Mouse (Mus musculus): ENCODE results near the gene Npas4.
"Not testable (repeated sequence)": the region's sequence is repeated elsewhere in the genome, so short reads cannot be mapped to it uniquely, and the experiment has no call there.

The Npas4 gene

GRCm38 (mm10) chr19:4990256-4990625 is at the start of gene Npas4:
Gene Npas4 (minus strand): TSS chr19:4990316.
- in situ Hi-C loops (cut with MboI, MseI), result no loop called here

GRCm38 (mm10) chr19:5039301-5040114 is 49.4 kb upstream of the Npas4 start:
- in situ Hi-C loops (cut with MboI, MseI), result no loop called here

GRCm38 (mm10) chr19:5038709-5039156 is 48.6 kb upstream of the Npas4 start, which contains the start of the genes B4gat1 and AC124502.3:
Gene B4gat1 (plus strand): TSS chr19:5038826.
Gene AC124502.3 (plus strand): TSS chr19:5038891.
- in situ Hi-C loops (cut with MboI, MseI), result no loop called here

- in situ Hi-C loops (cut with MboI, MseI), result no loop called here
Measured at GRCm38 (mm10) chr19:5037678-5038571, 47.8 kb upstream of the Npas4 start.

GRCm38 (mm10) chr19:5036577-5036976 is 46.5 kb upstream of the Npas4 start:
- in situ Hi-C loops (cut with MboI, MseI), result no loop called here

- in situ Hi-C loops (cut with MboI, MseI), result no loop called here
Measured at GRCm38 (mm10) chr19:5032686-5033085, 42.6 kb upstream of the Npas4 start.

GRCm38 (mm10) chr19:5026111-5026510 is 36.0 kb upstream of the Npas4 start:
- in situ Hi-C loops (cut with MboI, MseI), result loop anchor here in 1 of 2 experiments (10.0 kb wide), 1 partner anchor 1799 kb away; no protein-coding TSS in a partner anchor

- in situ Hi-C loops (cut with MboI, MseI), result loop anchor here in 1 of 2 experiments (10.0 kb wide), 1 partner anchor 1801 kb away; no protein-coding TSS in a partner anchor
Measured at GRCm38 (mm10) chr19:5023621-5024479, 33.7 kb upstream of the Npas4 start, which contains the start of gene Slc29a2. Gene Slc29a2 (plus strand): TSS chr19:5023860.

- in situ Hi-C loops (cut with MboI, MseI), result loop anchor here in 1 of 2 experiments (10.0 kb wide), 1 partner anchor 1803 kb away; no protein-coding TSS in a partner anchor
Measured at GRCm38 (mm10) chr19:5021416-5021815, 31.3 kb upstream of the Npas4 start.

GRCm38 (mm10) chr19:5018191-5018590 is 28.1 kb upstream of the Npas4 start:
- in situ Hi-C loops (cut with MboI, MseI), result no loop called here

GRCm38 (mm10) chr19:5017611-5018010 is 27.5 kb upstream of the Npas4 start:
- in situ Hi-C loops (cut with MboI, MseI), result no loop called here

- in situ Hi-C loops (cut with MboI, MseI), result no loop called here
Measured at GRCm38 (mm10) chr19:5016782-5017181, 26.7 kb upstream of the Npas4 start.

- in situ Hi-C loops (cut with MboI, MseI), result no loop called here
Measured at GRCm38 (mm10) chr19:5016221-5016742, 26.2 kb upstream of the Npas4 start.

- in situ Hi-C loops (cut with MboI, MseI), result loop anchor here in 1 of 2 experiments (5.0 kb wide), 1 partner anchor 38 kb away; no protein-coding TSS in a partner anchor
Measured at GRCm38 (mm10) chr19:5014961-5015398, 24.9 kb upstream of the Npas4 start.

- in situ Hi-C loops (cut with MboI, MseI), result loop anchor here in 1 of 2 experiments (5.0 kb wide), 1 partner anchor 36 kb away; no protein-coding TSS in a partner anchor
Measured at GRCm38 (mm10) chr19:5013138-5013537, 23.0 kb upstream of the Npas4 start.

- in situ Hi-C loops (cut with MboI, MseI), result no loop called here
Measured at GRCm38 (mm10) chr19:5004925-5005324, 14.8 kb upstream of the Npas4 start.

- in situ Hi-C loops (cut with MboI, MseI), result not testable (repeated sequence)
Measured at GRCm38 (mm10) chr19:5003644-5004043, 13.5 kb upstream of the Npas4 start.

GRCm38 (mm10) chr19:5001666-5002406 is 11.7 kb upstream of the Npas4 start:
- in situ Hi-C loops (cut with MboI, MseI), result no loop called here

GRCm38 (mm10) chr19:4999445-5000140 is 9.5 kb upstream of the Npas4 start:
- in situ Hi-C loops (cut with MboI, MseI), result no loop called here

Measured in T-helper 17 cell (primary cell).